Mouse (Mus musculus) midbrain, embryonic 11.5 days (tissue): ENCODE data around the gene Mrps7. TPM values are rescaled to one million over a fixed set of nuclear protein-coding genes. Genes with fewer than 3 reads are reported as not detected.
A peak's percentile ranks its signal among the peaks of the same experiment; 100 is the strongest.

ENCODE experiments used
- ATAC-seq: fragments of 200-750 bp; cut with Nextera tagmentation; 2 replicates; pipeline ENCODE4 v1.8.0; 2017; ENCODE audit warnings: moderate TSS enrichment, moderate library complexity; ENCODE audit not compliant: low FRiP score
- DNase-seq: peaks from one replicate; pipeline ENCODE4 v3.0.0; 2015; ENCODE audit warnings: low spot score; ENCODE audit errors: missing footprints
- H3K27ac ChIP-seq: fragments of 300-500 bp; sonication (generic); 2 replicates; pipeline ENCODE4 v1.5.1; 2014; ENCODE audit warnings: low read depth, low read length
- H3K27me3 ChIP-seq: fragments of 300-500 bp; sonication (generic); 2 replicates; pipeline ENCODE4 v1.6.1; 2014; ENCODE audit warnings: mild to moderate bottlenecking, low read length, moderate library complexity, mixed read lengths; ENCODE audit not compliant: control insufficient read depth, insufficient read depth
- H3K36me3 ChIP-seq: fragments of 300-500 bp; sonication (generic); 2 replicates; pipeline ENCODE4 v1.6.1; 2014; ENCODE audit warnings: mild to moderate bottlenecking, low read length, moderate library complexity, mixed read lengths; ENCODE audit not compliant: control insufficient read depth, insufficient read depth
- H3K4me1 ChIP-seq: fragments of 300-500 bp; sonication (generic); 2 replicates; pipeline ENCODE4 v1.6.1; 2014; ENCODE audit warnings: low read length; ENCODE audit not compliant: control insufficient read depth, insufficient read depth
- H3K4me2 ChIP-seq: fragments of 300-500 bp; sonication (generic); 2 replicates; pipeline ENCODE4 v1.6.1; 2014; ENCODE audit warnings: mild to moderate bottlenecking, moderate library complexity
- H3K4me3 ChIP-seq: fragments of 300-500 bp; sonication (generic); 2 replicates; pipeline ENCODE4 v1.5.1; 2014; ENCODE audit warnings: low read depth, low read length
- H3K9ac ChIP-seq: fragments of 300-500 bp; sonication (generic); 2 replicates; pipeline ENCODE4 v1.6.1; 2014; ENCODE audit warnings: low read length
- H3K9me3 ChIP-seq: fragments of 300-500 bp; sonication (generic); 2 replicates; pipeline ENCODE4 v1.6.1; 2016; ENCODE audit warnings: low read length; ENCODE audit not compliant: control insufficient read depth
- WGBS: fragments of 180-500 bp; shearing (Covaris S2); extraction: QIAGEN DNeasy Blood & Tissue Kit; methylation state at CpG from one replicate; pipeline ENCODE4 v1.1.7; 2014; 5-methylcytosine and 5-hydroxymethylcytosine counted together
- polyA plus RNA-seq: library from polyadenylated mRNA; unstranded; fragments of >200 nt; fragmentation: Nextera tagmentation; extraction: Ambion mirVana; gene quantifications from 2 replicates; pipeline ENCODE4 v1.2.1, GENCODE M21; 2014

Mrps7 gene
- polyA plus RNA-seq: 105 TPM in 2 replicates

GRCm38 (mm10) chr11:115603476-115604303 lies at the start of gene Mrps7, which contains the start of gene Gga3:
Mrps7 (plus strand) TSS chr11:115603925.
Gga3 (minus strand) TSS chr11:115604051.
- H3K4me3 ChIP-seq: peak within 1 kb of the TSS; percentile 82
- ATAC-seq: peak; percentile 97
- peak within 1 kb of the TSS; percentile 95 for H3K9ac ChIP-seq
- H3K36me3 ChIP-seq: peaks cover 14% of the 10 kb centered on the region
- peaks cover 20% of the 10 kb centered on the region for H3K4me1 ChIP-seq
- WGBS: under 1% methylated on average over 83 of the region's 93 CpGs
- H3K27me3 ChIP-seq: no peaks in the 10 kb centered on the region
- H3K27ac ChIP-seq: peak within 1 kb of the TSS; percentile 75
- peak; percentile 99 for DNase-seq
- no peaks in the 10 kb centered on the region for H3K9me3 ChIP-seq
- peak within 1 kb of the TSS; percentile 95 for H3K4me2 ChIP-seq

- H3K9ac ChIP-seq: no peak overlapping the region
- no peak overlapping the region for H3K4me2 ChIP-seq
- no peak overlapping the region for H3K4me3 ChIP-seq
- 83% methylated on average over 17 of the region's 17 CpGs for WGBS
- no peaks in the 10 kb centered on the region for H3K27me3 ChIP-seq
- no peaks in the 10 kb centered on the region for H3K9me3 ChIP-seq
- H3K4me1 ChIP-seq: no peaks in the 10 kb centered on the region
- H3K36me3 ChIP-seq: no peaks in the 10 kb centered on the region
- no peak overlapping the region for H3K27ac ChIP-seq
- ATAC-seq: no peak
- DNase-seq: no peak
These were observed 48.0 kb upstream of the Mrps7 start for GRCm38 (mm10) chr11:115555717-115556116.

- H3K4me1 ChIP-seq: peaks cover 9% of the 10 kb centered on the region
- ATAC-seq (0 out of 2 replicates have a peak, but pooled peaks have one; percentile 33), DNase-seq (no peak)
- 50% methylated on average over 4 of the region's 4 CpGs for WGBS
- peak overlapping the region; percentile 59 for H3K4me3 ChIP-seq
- peaks cover 3% of the 10 kb centered on the region; the same call in 1 of the 2 replicates for H3K36me3 ChIP-seq
- H3K9ac ChIP-seq: peak overlapping the region; percentile 83
- peak overlapping the region; percentile 80 for H3K4me2 ChIP-seq
- H3K27ac ChIP-seq: no peak overlapping the region; the same call in 1 of the 2 replicates
- H3K27me3 ChIP-seq: no peaks in the 10 kb centered on the region
- no peaks in the 10 kb centered on the region for H3K9me3 ChIP-seq
These were observed 40.3 kb upstream of the Mrps7 start for GRCm38 (mm10) chr11:115563406-115563805.

- Histone ChIP-seq H3K27ac (peak within 1 kb of the TSS; percentile 74), H3K9me3 (no peaks in the 10 kb centered on the region), H3K4me3 (peak within 1 kb of the TSS; percentile 59), H3K36me3 (peaks cover 10% of the 10 kb centered on the region; the same call in 1 of the 2 replicates), H3K27me3 (no peaks in the 10 kb centered on the region), H3K4me2 (peak within 1 kb of the TSS; percentile 80), H3K4me1 (peaks cover 9% of the 10 kb centered on the region), H3K9ac (peak within 1 kb of the TSS; percentile 83)
- 0% methylated on average over 42 of the region's 42 CpGs for WGBS
- DNase-seq (peak; percentile 100), ATAC-seq (peak; percentile 92)
These were observed 39.5 kb upstream of the Mrps7 start, which contains the start of gene Nup85 for GRCm38 (mm10) chr11:115564064-115564809. Nup85 (plus strand) TSS chr11:115564434.

GRCm38 (mm10) chr11:115564961-115565360 lies 38.8 kb upstream of the Mrps7 start:
- no peaks in the 10 kb centered on the region for H3K27me3 ChIP-seq
- peak overlapping the region; percentile 83 for H3K9ac ChIP-seq
- no peaks in the 10 kb centered on the region for H3K9me3 ChIP-seq
- H3K4me3 ChIP-seq: peak overlapping the region; percentile 59
- 22% methylated on average over 7 of the region's 7 CpGs for WGBS
- peak overlapping the region; percentile 80 for H3K4me2 ChIP-seq
- DNase-seq: peak; percentile 82
- no peak overlapping the region for H3K27ac ChIP-seq
- H3K4me1 ChIP-seq: peaks cover 9% of the 10 kb centered on the region
- peaks cover 10% of the 10 kb centered on the region; the same call in 1 of the 2 replicates for H3K36me3 ChIP-seq
- ATAC-seq: no peak

GRCm38 (mm10) chr11:115579080-115579479 lies 24.6 kb upstream of the Mrps7 start:
- Histone ChIP-seq H3K4me1 (no peaks in the 10 kb centered on the region), H3K4me2 (no peak overlapping the region), H3K9me3 (no peaks in the 10 kb centered on the region), H3K27me3 (no peaks in the 10 kb centered on the region), H3K36me3 (peaks cover 19% of the 10 kb centered on the region), H3K9ac (no peak overlapping the region), H3K4me3 (no peak overlapping the region), H3K27ac (no peak overlapping the region)
- DNase-seq: peak; percentile 84
- ATAC-seq: no peak

GRCm38 (mm10) chr11:115582913-115583606 lies 20.7 kb upstream of the Mrps7 start:
- WGBS: 89% methylated on average over 10 of the region's 10 CpGs
- Histone ChIP-seq H3K27ac (no peak overlapping the region), H3K4me2 (no peak overlapping the region), H3K9ac (no peak overlapping the region), H3K36me3 (peaks cover 46% of the 10 kb centered on the region), H3K4me3 (no peak overlapping the region), H3K4me1 (no peaks in the 10 kb centered on the region), H3K27me3 (no peaks in the 10 kb centered on the region), H3K9me3 (no peaks in the 10 kb centered on the region)
- DNase-seq (no peak), ATAC-seq (no peak)

GRCm38 (mm10) chr11:115584376-115585073 lies 19.2 kb upstream of the Mrps7 start:
- peaks cover 52% of the 10 kb centered on the region for H3K36me3 ChIP-seq
- no peak overlapping the region for H3K9ac ChIP-seq
- WGBS: 87% methylated on average over 10 of the region's 10 CpGs

More at GRCm38 (mm10) chr11:115584376-115585073, 19.2 kb upstream of the Mrps7 start:
- ATAC-seq: no peak
- Histone ChIP-seq H3K4me2 (no peak overlapping the region), H3K27ac (no peak overlapping the region), H3K4me1 (no peaks in the 10 kb centered on the region), H3K27me3 (no peaks in the 10 kb centered on the region), H3K4me3 (no peak overlapping the region), H3K9me3 (no peaks in the 10 kb centered on the region)
- DNase-seq: no peak
